Mouse (Mus musculus) lung, embryonic 15.5 days (tissue): Measurements from ENCODE around the gene Msln. TPM values are rescaled to one million over a fixed set of nuclear protein-coding genes. Genes with fewer than 3 reads are reported as not detected.
A peak's percentile ranks its signal among the peaks of the same experiment; 100 is the strongest.

Experiments
- ATAC-seq: fragments of 200-750 bp; cut with Nextera tagmentation; 2 replicates; pipeline ENCODE4 v1.8.0; 2017; ENCODE audit warnings: moderate number of reproducible peaks, borderline replicate concordance; ENCODE audit not compliant: low FRiP score, low TSS enrichment; ENCODE audit errors: extremely low read depth
- H3K27ac ChIP-seq: fragments of 300-500 bp; sonication (generic); 2 replicates; pipeline ENCODE4 v1.5.1; 2015; ENCODE audit warnings: moderate library complexity, mild to moderate bottlenecking, inconsistent platforms
- H3K27me3 ChIP-seq: fragments of 300-500 bp; sonication (generic); 2 replicates; pipeline ENCODE4 v1.6.1; 2015; ENCODE audit warnings: inconsistent platforms
- H3K36me3 ChIP-seq: fragments of 300-500 bp; sonication (generic); 2 replicates; pipeline ENCODE4 v1.6.1; 2015; ENCODE audit warnings: inconsistent platforms
- H3K4me1 ChIP-seq: fragments of 300-500 bp; sonication (generic); 2 replicates; pipeline ENCODE4 v1.6.1; 2015; ENCODE audit warnings: inconsistent platforms
- H3K4me2 ChIP-seq: fragments of 300-500 bp; sonication (generic); 2 replicates; pipeline ENCODE4 v1.6.1; 2015; ENCODE audit warnings: inconsistent platforms, mild to moderate bottlenecking, moderate library complexity
- H3K4me3 ChIP-seq: fragments of 300-500 bp; sonication (generic); 2 replicates; pipeline ENCODE4 v1.5.1; 2015; ENCODE audit warnings: mild to moderate bottlenecking, inconsistent platforms
- H3K9ac ChIP-seq: fragments of 300-500 bp; sonication (generic); 2 replicates; pipeline ENCODE4 v1.6.1; 2015; ENCODE audit warnings: inconsistent platforms
- H3K9me3 ChIP-seq: fragments of 300-500 bp; sonication (generic); 2 replicates; pipeline ENCODE4 v1.6.1; 2016; ENCODE audit warnings: inconsistent platforms
- WGBS: fragments of 180-500 bp; shearing (Covaris S2); methylation state at CpG from one replicate; pipeline ENCODE4 v1.1.7; 2015; 5-methylcytosine and 5-hydroxymethylcytosine counted together
- polyA plus RNA-seq: library from polyadenylated mRNA; unstranded; fragments of >200 nt; fragmentation: Nextera tagmentation; extraction: Ambion mirVana; gene quantifications from 2 replicates; pipeline ENCODE4 v1.2.1, GENCODE M21; 2015

Msln gene
- polyA plus RNA-seq, 1 experiment from 2014 or later = 24.2 TPM

DNA sequence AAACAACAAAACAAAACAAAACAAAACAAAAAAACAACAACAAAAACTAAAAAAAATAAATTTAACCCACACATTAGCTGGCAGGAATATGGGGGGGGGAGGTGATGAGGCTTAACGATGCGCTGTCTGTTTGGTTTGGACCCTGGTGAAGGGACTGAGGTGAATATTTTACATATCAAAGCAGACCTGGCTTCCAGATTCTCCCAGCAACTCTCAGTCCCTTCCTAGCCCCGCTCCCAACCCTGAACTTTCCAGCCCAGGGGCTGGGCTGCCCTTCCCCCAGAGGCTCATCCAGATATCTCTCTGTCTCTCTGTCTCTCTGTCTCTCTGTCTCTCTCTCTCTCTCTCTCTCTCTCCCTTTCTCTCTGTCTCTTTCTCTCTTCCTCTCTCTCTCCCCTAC, 8.4 kb upstream of the Msln start:
- H3K9ac ChIP-seq = no peak overlapping the region
- H3K4me1 ChIP-seq = no peaks in the 10 kb centered on the region
- H3K27me3 ChIP-seq = no peaks in the 10 kb centered on the region
- WGBS = 33% methylated on average over 3 of the region's 3 CpGs
- ATAC-seq = no peak
- H3K4me3 ChIP-seq = no peak overlapping the region
- H3K27ac ChIP-seq = no peak overlapping the region
- H3K36me3 ChIP-seq = no peaks in the 10 kb centered on the region
- H3K4me2 ChIP-seq = no peak overlapping the region
- H3K9me3 ChIP-seq = no peaks in the 10 kb centered on the region

DNA sequence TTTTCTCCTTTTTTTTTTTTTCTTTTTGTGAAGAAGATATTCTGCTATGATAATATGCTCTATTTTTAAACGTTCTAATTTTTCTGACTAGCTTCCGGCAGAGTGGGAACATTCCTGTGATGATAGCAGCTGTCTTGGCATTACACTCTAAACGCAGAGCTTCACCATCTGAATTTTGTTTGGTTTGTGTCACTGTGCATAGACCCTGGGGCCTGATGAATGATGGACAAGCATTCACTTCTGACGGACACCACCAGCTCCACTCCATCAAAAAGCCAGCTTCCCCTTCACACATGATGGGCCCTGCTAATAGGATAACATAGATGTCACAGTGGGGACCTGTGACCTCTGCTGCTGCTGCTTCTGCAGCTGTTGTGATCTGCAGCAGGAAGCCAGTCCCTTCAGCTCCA, 7.4 kb upstream of the Msln start:
- no peaks in the 10 kb centered on the region for H3K36me3 ChIP-seq
- no peak overlapping the region for H3K4me3 ChIP-seq
- no peak overlapping the region for H3K9ac ChIP-seq
- H3K9me3 ChIP-seq = no peaks in the 10 kb centered on the region
- H3K27me3 ChIP-seq = no peaks in the 10 kb centered on the region
- H3K27ac ChIP-seq = no peak overlapping the region
- 0 out of 2 replicates have a peak, but pooled peaks cover 2% of the 10 kb centered on the region for H3K4me1 ChIP-seq
- ATAC-seq = no peak
- 23% methylated on average over 4 of the region's 4 CpGs for WGBS
- no peak overlapping the region for H3K4me2 ChIP-seq

DNA sequence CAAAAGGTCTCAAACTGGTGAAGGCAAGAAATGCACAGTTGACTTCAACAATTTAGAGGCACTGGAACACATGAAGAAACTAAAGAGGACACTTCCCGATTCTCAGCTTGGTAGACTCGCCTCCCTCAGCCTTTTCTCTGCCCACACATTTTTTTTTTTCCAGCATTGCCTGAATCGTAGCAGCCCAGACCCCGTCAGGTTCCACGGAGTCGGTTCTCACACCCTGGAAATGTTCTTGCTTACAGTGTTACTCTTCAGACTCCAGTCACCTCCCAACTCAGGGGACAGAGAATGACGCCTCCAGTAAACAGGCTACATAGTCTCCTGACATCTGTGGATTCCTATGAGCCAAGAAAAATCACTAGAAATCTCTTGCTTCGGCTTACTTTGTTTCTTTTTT, 6.0 kb upstream of the Msln start:
- H3K27ac ChIP-seq = no peak overlapping the region
- H3K9me3 ChIP-seq = no peaks in the 10 kb centered on the region
- H3K4me2 ChIP-seq = no peak overlapping the region
- H3K27me3 ChIP-seq = no peaks in the 10 kb centered on the region
- H3K4me1 ChIP-seq = peaks cover 16% of the 10 kb centered on the region; the same call in 1 of the 2 replicates
- no peak for ATAC-seq
- H3K4me3 ChIP-seq = no peak overlapping the region
- no peaks in the 10 kb centered on the region for H3K36me3 ChIP-seq
- WGBS = 59% methylated on average over 8 of the region's 8 CpGs
- no peak overlapping the region for H3K9ac ChIP-seq

DNA sequence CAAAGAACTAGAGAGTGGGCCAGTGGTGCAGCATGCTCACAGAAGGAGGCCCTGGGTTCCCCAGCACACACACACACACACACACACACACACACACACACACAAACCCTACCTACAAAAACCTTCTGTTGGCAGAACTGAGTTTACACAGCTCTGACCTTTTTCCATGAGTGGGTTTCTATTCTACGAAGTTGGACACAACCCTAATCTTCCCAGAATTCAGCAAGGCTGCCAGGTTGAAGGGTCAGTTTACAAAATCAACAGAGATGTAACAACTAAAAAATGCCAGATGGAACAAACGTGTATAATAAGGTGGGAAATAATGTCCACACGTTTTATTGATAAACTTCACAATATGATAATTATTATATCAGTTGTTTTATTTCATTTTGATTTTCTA, 3.5 kb upstream of the Msln start:
- Histone ChIP-seq H3K9ac (no peak overlapping the region), H3K4me3 (no peak overlapping the region), H3K27ac (0 out of 2 replicates have a peak overlapping the region, but pooled peaks have one; percentile 56), H3K27me3 (no peaks in the 10 kb centered on the region), H3K9me3 (no peaks in the 10 kb centered on the region), H3K36me3 (no peaks in the 10 kb centered on the region), H3K4me2 (no peak overlapping the region), H3K4me1 (peaks cover 19% of the 10 kb centered on the region; the same call in 1 of the 2 replicates)
- 37% methylated on average over 3 of the region's 3 CpGs for WGBS
- ATAC-seq = no peak

- Histone ChIP-seq H3K4me1 (peaks cover 21% of the 10 kb centered on the region), H3K27ac (peak overlapping the region; percentile 56), H3K9ac (no peak overlapping the region), H3K27me3 (no peaks in the 10 kb centered on the region), H3K36me3 (no peaks in the 10 kb centered on the region), H3K9me3 (no peaks in the 10 kb centered on the region), H3K4me3 (no peak overlapping the region), H3K4me2 (no peak overlapping the region)
- 62% methylated on average over 9 of the region's 9 CpGs for WGBS
- ATAC-seq = peak; percentile 43; the same call in 1 of the 2 replicates
These were observed 2.4 kb upstream of the Msln start for GRCm38 (mm10) chr17:25756378-25757242.

DNA sequence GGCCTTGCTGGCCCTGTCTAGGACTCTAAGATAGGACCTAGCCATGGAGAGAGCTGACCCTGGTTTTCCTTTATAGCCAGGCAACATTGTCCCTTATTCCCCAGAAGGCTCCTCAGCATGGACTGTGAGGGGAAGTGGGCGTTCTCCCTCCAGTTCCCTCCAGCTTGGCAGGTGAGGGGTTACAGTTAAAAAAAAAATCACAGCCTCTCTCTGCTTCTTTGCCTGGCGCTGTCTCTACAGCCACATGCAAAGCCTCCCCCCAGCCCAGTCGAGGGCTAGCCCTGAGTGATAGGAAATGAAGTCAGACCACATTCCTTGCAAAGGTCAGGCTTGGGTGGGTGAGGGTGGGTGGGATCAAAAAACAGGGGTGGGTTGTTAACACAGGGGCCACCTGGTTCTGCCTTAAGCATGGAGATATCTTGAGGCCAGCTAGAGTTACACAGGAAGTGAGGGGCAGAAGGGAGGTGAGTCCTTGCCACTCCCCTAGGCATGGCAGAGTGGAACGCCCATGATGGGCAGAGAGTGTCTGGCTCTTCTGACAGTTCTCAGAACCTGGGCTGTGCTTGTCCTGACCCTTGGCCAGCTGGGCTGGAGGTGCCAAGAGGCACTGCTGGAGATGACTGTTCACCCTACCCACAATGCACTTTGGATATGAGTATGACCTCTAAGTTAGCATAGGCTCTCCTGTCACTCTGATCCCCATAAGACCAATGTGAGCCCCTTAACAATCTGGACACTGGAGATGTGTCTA, 1.6 kb upstream of the Msln start:
- 16% methylated on average over 4 of the region's 4 CpGs for WGBS
- no peak overlapping the region for H3K9ac ChIP-seq
- H3K4me3 ChIP-seq = no peak overlapping the region
- ATAC-seq = peak; percentile 68; the same call in 1 of the 2 replicates
- H3K36me3 ChIP-seq = no peaks in the 10 kb centered on the region
- H3K9me3 ChIP-seq = no peaks in the 10 kb centered on the region
- no peaks in the 10 kb centered on the region for H3K27me3 ChIP-seq
- peaks cover 27% of the 10 kb centered on the region for H3K4me1 ChIP-seq
- H3K27ac ChIP-seq = peak overlapping the region; percentile 73
- H3K4me2 ChIP-seq = no peak overlapping the region

DNA sequence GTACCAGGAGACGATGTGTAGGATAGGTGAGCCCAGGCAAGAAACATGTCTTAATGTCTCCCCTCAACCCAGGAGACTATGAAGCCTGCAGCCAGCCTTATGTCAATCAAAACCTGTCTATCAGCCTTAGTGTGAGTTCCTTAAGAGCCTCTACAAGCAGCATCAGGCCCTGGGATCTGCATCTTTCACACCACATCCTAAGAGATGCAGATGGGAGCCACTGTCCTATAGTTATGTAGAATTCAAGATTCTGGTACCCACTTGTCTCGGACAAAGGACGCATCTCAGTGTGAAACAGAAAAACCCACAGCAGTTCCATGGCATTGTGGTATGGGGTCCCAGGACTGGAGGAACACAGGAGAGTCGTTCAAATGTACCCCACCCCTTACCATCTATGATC, 908 bp upstream of the Msln start:
- no peak overlapping the region for H3K4me3 ChIP-seq
- H3K9ac ChIP-seq = no peak overlapping the region
- no peaks in the 10 kb centered on the region for H3K27me3 ChIP-seq
- H3K36me3 ChIP-seq = no peaks in the 10 kb centered on the region
- no peak overlapping the region for H3K4me2 ChIP-seq
- H3K9me3 ChIP-seq = no peaks in the 10 kb centered on the region
- WGBS = 63% methylated on average over 4 of the region's 4 CpGs
- H3K27ac ChIP-seq = peak overlapping the region; percentile 73; the same call in 1 of the 2 replicates
- peaks cover 27% of the 10 kb centered on the region for H3K4me1 ChIP-seq
- ATAC-seq = no peak

DNA sequence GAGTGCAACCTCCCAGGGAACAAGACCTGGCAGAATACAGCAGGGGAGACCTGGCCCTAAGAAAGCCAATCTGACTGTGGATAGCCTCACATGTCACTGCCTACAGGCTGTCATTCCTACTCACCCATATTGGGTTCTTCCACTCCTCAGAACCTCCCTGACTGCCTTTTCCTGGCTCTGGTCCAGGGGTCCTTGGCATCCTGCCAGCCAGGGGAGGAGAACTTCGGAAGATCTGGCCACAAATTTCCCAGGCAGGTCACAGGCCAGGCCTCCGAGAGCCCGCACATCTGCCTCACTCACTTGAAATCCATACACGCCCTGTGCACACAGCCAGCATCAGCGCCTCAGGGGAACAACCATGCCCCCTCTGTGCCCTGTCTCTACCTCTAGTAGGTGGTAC, 2.7 kb downstream of the Msln start:
- H3K36me3 ChIP-seq = no peaks in the 10 kb centered on the region
- H3K27me3 ChIP-seq = no peaks in the 10 kb centered on the region
- no peak overlapping the region for H3K9ac ChIP-seq
- no peak overlapping the region for H3K4me2 ChIP-seq
- H3K4me1 ChIP-seq = peaks cover 24% of the 10 kb centered on the region
- H3K27ac ChIP-seq = no peak overlapping the region
- H3K4me3 ChIP-seq = no peak overlapping the region
- 7% methylated on average over 5 of the region's 5 CpGs for WGBS
- ATAC-seq = 0 out of 2 replicates have a peak, but pooled peaks have one; percentile 19
- H3K9me3 ChIP-seq = no peaks in the 10 kb centered on the region

- 67% methylated on average over 6 of the region's 6 CpGs for WGBS
- Histone ChIP-seq H3K9me3 (no peaks in the 10 kb centered on the region), H3K4me3 (no peak overlapping the region), H3K27ac (no peak overlapping the region), H3K9ac (no peak overlapping the region), H3K4me2 (no peak overlapping the region), H3K4me1 (peaks cover 9% of the 10 kb centered on the region; the same call in 1 of the 2 replicates), H3K36me3 (no peaks in the 10 kb centered on the region), H3K27me3 (no peaks in the 10 kb centered on the region)
- no peak; the same call in 1 of the 2 replicates for ATAC-seq
These were observed 4.9 kb downstream of the Msln start for GRCm38 (mm10) chr17:25749314-25749713.

- no peak overlapping the region for H3K4me2 ChIP-seq
- WGBS = 87% methylated on average over 4 of the region's 4 CpGs
- no peak overlapping the region for H3K4me3 ChIP-seq
- no peaks in the 10 kb centered on the region for H3K36me3 ChIP-seq
- ATAC-seq = no peak
- no peak overlapping the region for H3K9ac ChIP-seq
- no peak overlapping the region for H3K27ac ChIP-seq
- H3K27me3 ChIP-seq = no peaks in the 10 kb centered on the region
- H3K9me3 ChIP-seq = no peaks in the 10 kb centered on the region
- H3K4me1 ChIP-seq = peaks cover 9% of the 10 kb centered on the region; the same call in 1 of the 2 replicates
These were observed 5.9 kb downstream of the Msln start for GRCm38 (mm10) chr17:25748238-25748637.

- H3K9me3 ChIP-seq = no peaks in the 10 kb centered on the region
- H3K9ac ChIP-seq = no peak overlapping the region
- no peak overlapping the region for H3K4me3 ChIP-seq
- no peak for ATAC-seq
- no peaks in the 10 kb centered on the region for H3K36me3 ChIP-seq
- 66% methylated on average over 10 of the region's 10 CpGs for WGBS
- no peaks in the 10 kb centered on the region for H3K4me1 ChIP-seq
- no peak overlapping the region for H3K27ac ChIP-seq
- no peaks in the 10 kb centered on the region for H3K27me3 ChIP-seq
- H3K4me2 ChIP-seq = no peak overlapping the region
These were observed 9.9 kb downstream of the Msln start for GRCm38 (mm10) chr17:25744311-25744710.

GRCm38 (mm10) chr17:25743831-25744230, 10.3 kb downstream of the Msln start:
- no peak overlapping the region for H3K27ac ChIP-seq
- WGBS = 77% methylated on average over 9 of the region's 9 CpGs
- H3K9ac ChIP-seq = no peak overlapping the region
- H3K4me3 ChIP-seq = no peak overlapping the region
- H3K9me3 ChIP-seq = no peaks in the 10 kb centered on the region
- no peaks in the 10 kb centered on the region for H3K36me3 ChIP-seq
- H3K27me3 ChIP-seq = no peaks in the 10 kb centered on the region
- H3K4me1 ChIP-seq = no peaks in the 10 kb centered on the region
- no peak for ATAC-seq
- H3K4me2 ChIP-seq = no peak overlapping the region
